Mouse (Mus musculus) CD4-positive, CD25-positive, alpha-beta regulatory T cell (primary cell): Measurements from ENCODE around the gene Bves. TPM values are rescaled to one million over a fixed set of nuclear protein-coding genes. Genes with fewer than 3 reads are reported as not detected.

Source experiments
- polyA plus RNA-seq: library from polyadenylated mRNA; unstranded; fragments of 100-300 nt; shearing (Covaris generic); gene quantifications from one replicate; pipeline ENCODE4 v1.2.1, GENCODE M21; 2017

Gene Bves
- 0.12 TPM for polyA plus RNA-seq

DNA sequence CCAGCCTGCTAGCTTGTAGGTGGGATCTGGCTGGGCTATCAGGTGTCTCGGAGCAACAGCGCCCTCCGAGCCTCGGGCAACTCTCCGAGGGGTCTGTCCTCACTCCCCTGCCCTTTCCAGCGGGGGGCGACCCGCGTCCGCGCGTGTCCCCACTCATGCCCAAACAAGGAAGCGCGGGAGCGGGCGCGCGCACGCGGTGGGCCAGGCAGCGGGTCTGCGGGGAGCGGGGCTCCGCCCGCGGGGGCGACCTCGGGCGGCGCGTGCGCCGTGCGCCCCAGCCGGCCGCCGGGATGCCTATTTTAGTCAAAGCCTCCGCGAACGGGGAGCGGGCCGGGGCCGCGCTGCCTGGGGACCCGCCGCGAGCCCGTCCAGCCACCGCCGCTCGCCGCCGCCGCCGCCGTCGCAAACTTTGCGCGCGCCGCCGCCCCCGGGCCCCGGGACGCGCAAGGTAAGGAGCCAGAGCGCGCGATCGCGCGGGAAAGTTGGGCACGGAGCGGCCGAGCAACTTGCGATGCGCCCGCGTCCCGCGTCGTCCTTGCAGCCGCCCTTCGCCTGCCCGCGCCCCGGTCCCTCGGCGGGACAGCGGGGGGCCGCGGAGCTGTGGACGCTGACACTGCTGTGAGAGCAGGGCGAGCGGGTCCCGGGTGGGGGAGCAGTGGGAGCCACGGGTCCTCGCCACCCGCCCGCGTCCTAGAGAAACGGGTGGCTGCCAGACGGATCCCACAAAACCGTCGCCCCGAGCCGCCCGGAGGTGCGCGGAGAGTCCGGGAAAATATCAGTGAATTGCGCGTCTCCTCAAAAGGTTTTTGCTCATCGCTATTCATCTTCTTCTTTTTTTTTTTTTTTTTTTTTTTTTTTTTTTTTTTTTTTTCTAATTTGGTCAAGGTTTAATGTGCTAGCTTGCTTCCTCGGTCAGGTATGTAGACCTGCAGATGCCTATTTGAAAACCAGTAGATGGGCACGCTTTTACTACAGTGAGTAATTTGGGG is at the start of gene Bves:
Gene Bves (plus strand): TSS at position 339 of the 989 bp plus-strand sequence.

Other genes starting within 250 kb of the Bves start
- gene Popdc3, start 157.7 kb upstream of the Bves start, polyA plus RNA-seq: not detected
- 0.13 TPM for gene Lin28b, start 150.6 kb downstream of the Bves start, polyA plus RNA-seq
- 31.9 TPM for gene Hace1, start 242.1 kb downstream of the Bves start, polyA plus RNA-seq